Mouse (Mus musculus) neural tube, embryonic 11.5 days (tissue): Measurements from ENCODE around the gene Mphosph9. TPM values are rescaled to one million over a fixed set of nuclear protein-coding genes. Genes with fewer than 3 reads are reported as not detected.
"Not testable (repeated sequence)": the region's sequence is repeated elsewhere in the genome, so short reads cannot be mapped to it uniquely, and the experiment has no call there.

Source experiments
- ATAC-seq: fragments of 200-750 bp; cut with Nextera tagmentation; 2 replicates; pipeline ENCODE4 v1.8.0; 2017; ENCODE audit warnings: moderate number of reproducible peaks, mild to moderate bottlenecking, moderate TSS enrichment, moderate library complexity; ENCODE audit not compliant: insufficient read depth, low FRiP score, low TSS enrichment
- DNase-seq: peaks from one replicate; pipeline ENCODE4 v3.0.0-alpha.2; 2015; ENCODE audit warnings: low spot score
- H3K27ac ChIP-seq: fragments of 300-500 bp; sonication (generic); 2 replicates; pipeline ENCODE4 v1.5.1; 2014; ENCODE audit warnings: low read depth, mild to moderate bottlenecking, low read length
- H3K27me3 ChIP-seq: fragments of 300-500 bp; sonication (generic); 2 replicates; pipeline ENCODE4 v1.6.1; 2014; ENCODE audit warnings: mild to moderate bottlenecking, low read length, mixed read lengths; ENCODE audit not compliant: control insufficient read depth, insufficient read depth
- H3K36me3 ChIP-seq: fragments of 300-500 bp; sonication (generic); 2 replicates; pipeline ENCODE4 v1.6.1; 2014; ENCODE audit warnings: mild to moderate bottlenecking, low read length, moderate library complexity, mixed read lengths; ENCODE audit not compliant: control insufficient read depth, insufficient read depth
- H3K4me1 ChIP-seq: fragments of 300-500 bp; sonication (generic); 2 replicates; pipeline ENCODE4 v1.6.1; 2014; ENCODE audit warnings: low read length, mixed read lengths; ENCODE audit not compliant: control insufficient read depth, insufficient read depth
- H3K4me2 ChIP-seq: fragments of 300-500 bp; sonication (generic); 2 replicates; pipeline ENCODE4 v1.6.1; 2014; ENCODE audit warnings: low read depth, mild to moderate bottlenecking, moderate library complexity
- H3K4me3 ChIP-seq: fragments of 300-500 bp; sonication (generic); 2 replicates; pipeline ENCODE4 v1.5.1; 2014; ENCODE audit warnings: low read depth, low read length
- H3K9ac ChIP-seq: fragments of 300-500 bp; sonication (generic); 2 replicates; pipeline ENCODE4 v1.6.1; 2014; ENCODE audit warnings: mild to moderate bottlenecking, low read length
- H3K9me3 ChIP-seq: fragments of 300-500 bp; sonication (generic); 2 replicates; pipeline ENCODE4 v1.6.1; 2016; ENCODE audit warnings: low read length; ENCODE audit not compliant: control insufficient read depth
- WGBS: fragments of 180-500 bp; shearing (Covaris S2); extraction: QIAGEN DNeasy Blood & Tissue Kit; methylation state at CpG from one replicate; pipeline ENCODE4 v1.1.7; 2014; 5-methylcytosine and 5-hydroxymethylcytosine counted together
- polyA plus RNA-seq: library from polyadenylated mRNA; unstranded; fragments of >200 nt; fragmentation: Nextera tagmentation; extraction: Ambion mirVana; gene quantifications from 2 replicates; pipeline ENCODE4 v1.2.1, GENCODE M21; 2014

Gene Mphosph9
- polyA plus RNA-seq, 1 experiment from 2014 or later: 16.5 TPM

- H3K4me2 ChIP-seq: peak overlapping the region; percentile 67
- ATAC-seq: peak; percentile 4
- DNase-seq: no peak
Observed at GRCm38 (mm10) chr5:124351604-124352003, 23.8 kb upstream of the Mphosph9 start.

GRCm38 (mm10) chr5:124351111-124351560 is 23.4 kb upstream of the Mphosph9 start:
- Histone ChIP-seq H3K27ac (peak overlapping the region; percentile 99), H3K36me3 (peaks cover 18% of the 10 kb centered on the region), H3K9ac (peak overlapping the region; percentile 100), H3K4me1 (peaks cover 15% of the 10 kb centered on the region; the same call in 1 of the 2 replicates), H3K9me3 (no peaks in the 10 kb centered on the region), H3K27me3 (no peaks in the 10 kb centered on the region), H3K4me3 (peak overlapping the region; percentile 93), H3K4me2 (peak overlapping the region; percentile 67)
- peak; percentile 69 for ATAC-seq
- peak; percentile 86 for DNase-seq
- 14% methylated on average over 7 of the region's 7 CpGs for WGBS

More at GRCm38 (mm10) chr5:124351604-124352003, 23.8 kb upstream of the Mphosph9 start:
- peaks cover 15% of the 10 kb centered on the region; the same call in 1 of the 2 replicates for H3K4me1 ChIP-seq
- peak overlapping the region; percentile 99 for H3K27ac ChIP-seq
- H3K9ac ChIP-seq: peak overlapping the region; percentile 100
- H3K36me3 ChIP-seq: peaks cover 18% of the 10 kb centered on the region
- no peaks in the 10 kb centered on the region for H3K27me3 ChIP-seq
- WGBS: 36% methylated on average over 3 of the region's 3 CpGs
- peak overlapping the region; percentile 93 for H3K4me3 ChIP-seq
- H3K9me3 ChIP-seq: no peaks in the 10 kb centered on the region

GRCm38 (mm10) chr5:124350350-124350749 is 22.6 kb upstream of the Mphosph9 start:
- no peak for DNase-seq
- no peaks in the 10 kb centered on the region for H3K9me3 ChIP-seq
- H3K27me3 ChIP-seq: no peaks in the 10 kb centered on the region
- H3K27ac ChIP-seq: peak overlapping the region; percentile 99
- H3K4me3 ChIP-seq: peak overlapping the region; percentile 93
- peaks cover 15% of the 10 kb centered on the region; the same call in 1 of the 2 replicates for H3K4me1 ChIP-seq
- no peak for ATAC-seq
- 89% methylated on average over 2 of the region's 2 CpGs for WGBS
- H3K4me2 ChIP-seq: peak overlapping the region; percentile 67
- peaks cover 18% of the 10 kb centered on the region for H3K36me3 ChIP-seq
- H3K9ac ChIP-seq: peak overlapping the region; percentile 100

DNA sequence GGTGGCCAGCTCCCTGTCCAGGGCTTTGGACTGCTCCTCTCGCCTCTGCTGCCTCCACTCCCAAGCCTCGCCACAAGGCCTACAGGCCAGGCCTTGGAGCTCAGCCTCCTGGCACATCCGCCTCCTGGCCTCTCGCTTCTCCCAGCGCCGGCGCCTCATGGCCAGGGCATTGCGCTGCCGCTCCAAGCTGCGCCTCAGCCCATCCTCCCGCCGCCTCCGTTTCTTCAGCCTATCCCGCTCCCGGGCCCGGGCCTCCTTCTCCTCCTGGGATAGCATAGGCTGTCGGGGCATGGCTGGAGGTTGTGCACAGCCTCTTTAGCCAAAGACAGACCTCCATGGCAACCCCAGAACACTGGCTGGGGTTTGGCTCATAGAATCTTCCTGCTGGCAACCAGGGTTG is 21.4 kb upstream of the Mphosph9 start:
- WGBS: 99% methylated on average over 17 of the region's 17 CpGs
- Histone ChIP-seq H3K9ac (no peak overlapping the region; the same call in 1 of the 2 replicates), H3K4me2 (no peak overlapping the region)

GRCm38 (mm10) chr5:124342897-124343296 is 15.1 kb upstream of the Mphosph9 start:
- DNase-seq (no peak), ATAC-seq (no peak)
- no peak overlapping the region for H3K4me3 ChIP-seq
- H3K4me2 ChIP-seq: no peak overlapping the region
- no peak overlapping the region for H3K9ac ChIP-seq
- H3K27ac ChIP-seq: no peak overlapping the region
- peaks cover 5% of the 10 kb centered on the region for H3K36me3 ChIP-seq
- no peaks in the 10 kb centered on the region for H3K9me3 ChIP-seq
- WGBS: 83% methylated on average over 8 of the region's 8 CpGs
- no peaks in the 10 kb centered on the region for H3K27me3 ChIP-seq
- no peaks in the 10 kb centered on the region for H3K4me1 ChIP-seq

More for the DNA sequence above, 21.4 kb upstream of the Mphosph9 start:
- DNase-seq (no peak), ATAC-seq (no peak)
- Histone ChIP-seq H3K36me3 (peaks cover 18% of the 10 kb centered on the region), H3K9me3 (no peaks in the 10 kb centered on the region), H3K4me1 (peaks cover 15% of the 10 kb centered on the region; the same call in 1 of the 2 replicates), H3K27me3 (no peaks in the 10 kb centered on the region), H3K4me3 (no peak overlapping the region), H3K27ac (peak overlapping the region; percentile 46; the same call in 1 of the 2 replicates)

- not testable (repeated sequence) for H3K4me3 ChIP-seq, H3K27me3 ChIP-seq, H3K9me3 ChIP-seq, H3K27ac ChIP-seq, H3K9ac ChIP-seq, H3K4me1 ChIP-seq, H3K4me2 ChIP-seq, H3K36me3 ChIP-seq, DNase-seq
- WGBS: 70% methylated on average over 6 of the region's 6 CpGs
- peak; percentile 39; the same call in 1 of the 2 replicates for ATAC-seq
Observed at GRCm38 (mm10) chr5:124341753-124342339, 14.1 kb upstream of the Mphosph9 start.

GRCm38 (mm10) chr5:124338791-124339190 is 11.0 kb upstream of the Mphosph9 start:
- Histone ChIP-seq H3K4me2 (no peak overlapping the region), H3K27ac (no peak overlapping the region), H3K27me3 (no peaks in the 10 kb centered on the region), H3K4me1 (peaks cover 5% of the 10 kb centered on the region; the same call in 1 of the 2 replicates), H3K9me3 (no peaks in the 10 kb centered on the region), H3K36me3 (no peaks in the 10 kb centered on the region), H3K9ac (no peak overlapping the region), H3K4me3 (no peak overlapping the region)
- 88% methylated on average over 8 of the region's 8 CpGs for WGBS
- ATAC-seq: no peak
- no peak for DNase-seq

DNA sequence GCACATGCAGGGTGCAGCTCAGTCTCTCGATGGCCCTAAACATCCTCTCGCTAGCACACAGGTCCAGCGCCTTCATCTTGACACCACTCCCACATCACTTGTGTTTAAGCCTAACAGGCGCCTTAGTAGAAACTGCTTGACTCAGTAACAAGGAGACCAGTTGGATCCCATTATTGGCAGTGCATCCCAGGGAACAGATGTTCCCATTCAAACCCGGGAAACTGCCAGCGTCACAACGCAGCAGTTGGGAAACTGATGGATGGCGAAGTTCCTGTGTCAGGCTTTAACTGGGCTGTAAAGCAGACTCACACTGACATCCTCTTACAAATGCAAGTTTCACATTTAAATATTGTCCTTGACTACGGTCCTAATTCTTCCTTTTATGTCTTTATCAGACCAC is 10.1 kb upstream of the Mphosph9 start:
- Histone ChIP-seq H3K4me3 (no peak overlapping the region), H3K9me3 (no peaks in the 10 kb centered on the region), H3K36me3 (no peaks in the 10 kb centered on the region), H3K4me2 (no peak overlapping the region), H3K27ac (peak overlapping the region; percentile 47; the same call in 1 of the 2 replicates), H3K4me1 (peaks cover 5% of the 10 kb centered on the region; the same call in 1 of the 2 replicates), H3K27me3 (no peaks in the 10 kb centered on the region), H3K9ac (no peak overlapping the region)
- 19% methylated on average over 9 of the region's 9 CpGs for WGBS
- no peak for ATAC-seq
- DNase-seq: no peak

- peaks cover 5% of the 10 kb centered on the region; the same call in 1 of the 2 replicates for H3K4me1 ChIP-seq
- no peaks in the 10 kb centered on the region for H3K36me3 ChIP-seq
- no peaks in the 10 kb centered on the region for H3K9me3 ChIP-seq
- ATAC-seq (no peak), DNase-seq (no peak)
- no peaks in the 10 kb centered on the region for H3K27me3 ChIP-seq
- 85% methylated on average over 9 of the region's 9 CpGs for WGBS
- H3K27ac ChIP-seq: peak overlapping the region; percentile 47; the same call in 1 of the 2 replicates
- no peak overlapping the region for H3K4me2 ChIP-seq
- no peak overlapping the region for H3K4me3 ChIP-seq
- H3K9ac ChIP-seq: no peak overlapping the region
Observed at GRCm38 (mm10) chr5:124337103-124337502, 9.3 kb upstream of the Mphosph9 start.
